Mouse (Mus musculus): ENCODE measurements around the gene Fndc1. TPM values are rescaled to one million over a fixed set of nuclear protein-coding genes. Genes with fewer than 3 reads are reported as not detected.

The Fndc1 gene
- polyA plus RNA-seq, 1 experiment from 2014 or later = 22.5 TPM

Small RNA genes lying within 50 kb of the gene (microRNA-seq; reads per million reads assigned to microRNA genes)
- gene Gm25872 = not detected

Other genes with a start within 250 kb of the Fndc1 start
- gene Tagap, start 98.7 kb upstream of the Fndc1 start, polyA plus RNA-seq (2015; fragmentation: Nextera tagmentation; extraction: Ambion mirVana) = 0.65 and 0.66 TPM in 2 replicates
- gene Rsph3a, start 118.3 kb upstream of the Fndc1 start, polyA plus RNA-seq (2015; fragmentation: Nextera tagmentation; extraction: Ambion mirVana) = 48.7 and 57.8 TPM in 2 replicates